Mouse (Mus musculus) cerebellum, adult 2 months (tissue): ENCODE data around the gene Nek9.

ENCODE experiments used
- CTCF ChIP-seq: fragments of 200-500 bp; IDR thresholded peaks from 2 replicates; pipeline ENCODE4 v1.5.1; 2011; ENCODE audit warnings: low read depth, mild to moderate bottlenecking, control low read depth, low read length, moderate library complexity, borderline replicate concordance; ENCODE audit not compliant: insufficient read depth
- POLR2A ChIP-seq: fragments of 200-500 bp; IDR thresholded peaks from 2 replicates; pipeline ENCODE4 v1.6.1; 2011; ENCODE audit warnings: low read length, control low read depth, borderline replicate concordance; ENCODE audit not compliant: insufficient read depth

DNA sequence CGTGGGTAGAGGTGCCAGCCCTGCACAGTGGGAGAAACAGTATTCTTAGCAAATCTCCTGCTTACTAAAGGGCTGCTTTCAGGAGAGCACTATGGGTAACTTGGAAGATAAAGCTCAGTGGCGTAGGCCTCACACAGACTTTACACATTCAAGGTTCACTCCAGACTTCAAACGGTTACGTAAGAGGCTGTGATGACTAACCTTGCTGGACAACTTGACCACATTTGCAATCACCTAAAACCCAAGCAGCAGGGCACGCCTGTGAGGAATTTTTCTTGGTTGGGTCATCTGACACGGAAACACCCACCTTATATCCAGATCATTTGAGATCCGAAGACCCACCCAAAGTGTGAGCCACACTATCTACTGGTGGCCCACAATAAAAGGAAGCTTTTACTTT is 9.0 kb downstream of the Nek9 start:
- no peak for TF ChIP-seq CTCF
- TF ChIP-seq POLR2A: no peak
